Mouse (Mus musculus) limb, embryonic 10.5 days (tissue): ENCODE measurements at regions not wholly inside any gene's neighbourhood (a gene's known extent, or its start where the extent isn't known, plus 50 kb on each side); places are given as distances from the start of the nearest gene placed in this dataset.

ENCODE experiments used
- DNase-seq: peaks from one replicate; pipeline ENCODE4 v3.0.0-alpha.2; 2017; ENCODE audit warnings: low spot score
- H3K27ac ChIP-seq: fragments of 300-500 bp; sonication (generic); 2 replicates; pipeline ENCODE4 v1.5.1; 2016; ENCODE audit warnings: mild to moderate bottlenecking
- H3K27me3 ChIP-seq: fragments of 300-500 bp; sonication (generic); 2 replicates; pipeline ENCODE4 v1.6.1; 2016; ENCODE audit warnings: low read depth, mild to moderate bottlenecking; ENCODE audit not compliant: poor library complexity, severe bottlenecking
- H3K36me3 ChIP-seq: fragments of 300-500 bp; sonication (generic); 2 replicates; pipeline ENCODE4 v1.6.1; 2016; ENCODE audit warnings: mild to moderate bottlenecking, moderate library complexity
- H3K4me1 ChIP-seq: fragments of 300-500 bp; sonication (generic); 2 replicates; pipeline ENCODE4 v1.6.1; 2016
- H3K4me3 ChIP-seq: fragments of 300-500 bp; sonication (generic); 2 replicates; pipeline ENCODE4 v1.5.1; 2016; ENCODE audit warnings: mild to moderate bottlenecking, moderate library complexity
- H3K9me3 ChIP-seq: fragments of 300-500 bp; sonication (generic); replicated peaks from 2 replicates; pipeline ENCODE4 v1.6.1; 2016; ENCODE audit warnings: mild to moderate bottlenecking
- WGBS: fragments of 180-500 bp; shearing (Covaris S2); methylation state at CpG from one replicate; pipeline ENCODE4 v1.1.7; 2016; 5-methylcytosine and 5-hydroxymethylcytosine counted together

GRCm38 (mm10) chr1:76717639-76718292 lies 797.1 kb downstream of the Epha4 start:
- Histone ChIP-seq H3K9me3 (no peaks in the 10 kb centered on the region), H3K4me1 (peaks cover 13% of the 10 kb centered on the region), H3K27ac (peak overlapping the region; percentile 53; the same call in 1 of the 2 replicates), H3K27me3 (no peaks in the 10 kb centered on the region), H3K4me3 (no peak overlapping the region), H3K36me3 (no peaks in the 10 kb centered on the region)
- no peak for DNase-seq
- WGBS = 79% methylated on average over 11 of the region's 11 CpGs

GRCm38 (mm10) chr1:76724453-76724852 lies 790.4 kb downstream of the Epha4 start:
- DNase-seq = no peak

GRCm38 (mm10) chr1:76737003-76737402 lies 777.9 kb downstream of the Epha4 start:
- Histone ChIP-seq H3K27ac (0 out of 2 replicates have a peak overlapping the region, but pooled peaks have one; percentile 20), H3K9me3 (no peaks in the 10 kb centered on the region), H3K36me3 (no peaks in the 10 kb centered on the region), H3K4me3 (no peak overlapping the region), H3K27me3 (no peaks in the 10 kb centered on the region), H3K4me1 (peaks cover 18% of the 10 kb centered on the region)
- peak; percentile 32 for DNase-seq
- WGBS = 50% methylated on average over 1 of the region's 1 CpGs

More at GRCm38 (mm10) chr1:76724453-76724852, 790.4 kb downstream of the Epha4 start:
- Histone ChIP-seq H3K4me3 (no peak overlapping the region), H3K27me3 (no peaks in the 10 kb centered on the region), H3K27ac (no peak overlapping the region), H3K36me3 (no peaks in the 10 kb centered on the region), H3K9me3 (no peaks in the 10 kb centered on the region), H3K4me1 (no peaks in the 10 kb centered on the region)
- 86% methylated on average over 3 of the region's 3 CpGs for WGBS

GRCm38 (mm10) chr1:76737663-76738062 lies 777.2 kb downstream of the Epha4 start:
- Histone ChIP-seq H3K36me3 (no peaks in the 10 kb centered on the region), H3K9me3 (no peaks in the 10 kb centered on the region), H3K27me3 (no peaks in the 10 kb centered on the region), H3K27ac (no peak overlapping the region), H3K4me1 (peaks cover 18% of the 10 kb centered on the region), H3K4me3 (no peak overlapping the region)
- WGBS = 91% methylated on average over 2 of the region's 2 CpGs
- DNase-seq = no peak

- 82% methylated on average over 2 of the region's 2 CpGs for WGBS
- no peak for DNase-seq
These were observed 742.2 kb downstream of the Epha4 start for GRCm38 (mm10) chr1:76772694-76773093.

DNA sequence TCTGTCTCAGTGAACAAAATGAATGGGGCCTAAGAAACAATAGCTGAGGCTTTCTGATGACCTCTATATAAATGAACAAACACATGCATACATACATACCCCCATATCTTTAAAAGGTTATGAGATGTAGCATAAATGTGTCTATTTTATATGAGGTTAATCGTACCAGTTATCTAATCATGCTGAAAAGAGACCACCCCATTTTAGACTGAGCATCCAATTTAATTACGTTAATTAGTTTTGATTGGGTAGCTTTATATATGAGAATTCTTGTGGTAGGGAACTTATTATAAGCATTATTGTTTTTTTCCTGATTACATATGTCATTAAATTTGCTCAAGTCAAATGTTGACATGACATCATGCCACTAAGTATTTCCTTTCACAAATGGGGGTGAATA lies 728.0 kb downstream of the Epha4 start:
- H3K4me1 ChIP-seq = no peaks in the 10 kb centered on the region
- no peaks in the 10 kb centered on the region for H3K36me3 ChIP-seq
- H3K27ac ChIP-seq = no peak overlapping the region
- no peak overlapping the region for H3K4me3 ChIP-seq
- no peaks in the 10 kb centered on the region for H3K27me3 ChIP-seq
- DNase-seq = no peak
- WGBS = 93% methylated on average over 2 of the region's 2 CpGs
- H3K9me3 ChIP-seq = no peaks in the 10 kb centered on the region

More at GRCm38 (mm10) chr1:76772694-76773093, 742.2 kb downstream of the Epha4 start:
- Histone ChIP-seq H3K9me3 (no peaks in the 10 kb centered on the region), H3K4me1 (peaks cover 9% of the 10 kb centered on the region; the same call in 1 of the 2 replicates), H3K27ac (no peak overlapping the region), H3K27me3 (no peaks in the 10 kb centered on the region), H3K36me3 (no peaks in the 10 kb centered on the region), H3K4me3 (no peak overlapping the region)

DNA sequence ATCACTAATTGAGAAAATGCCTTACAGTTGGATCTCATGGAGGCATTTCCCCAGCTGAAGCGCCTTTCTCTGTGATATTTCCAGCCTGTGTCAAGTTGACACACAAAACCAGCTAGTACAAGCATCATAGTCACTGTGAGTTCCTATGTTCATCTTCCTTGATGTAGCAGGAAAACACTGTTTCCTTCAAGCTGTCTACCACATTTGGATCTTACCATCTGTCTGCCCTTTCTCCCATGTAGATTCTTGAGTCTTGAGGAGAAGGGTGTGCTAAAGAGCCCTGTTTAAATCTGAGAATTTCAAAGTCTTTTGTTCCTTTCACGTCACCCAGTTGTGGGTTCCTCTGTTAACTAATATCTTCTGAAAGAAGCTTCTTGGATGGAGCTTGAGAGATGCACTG lies 721.5 kb downstream of the Epha4 start:
- WGBS = 87% methylated on average over 2 of the region's 2 CpGs
- Histone ChIP-seq H3K9me3 (no peaks in the 10 kb centered on the region), H3K4me3 (no peak overlapping the region), H3K27ac (no peak overlapping the region), H3K4me1 (no peaks in the 10 kb centered on the region), H3K36me3 (no peaks in the 10 kb centered on the region), H3K27me3 (no peaks in the 10 kb centered on the region)
- no peak for DNase-seq

DNA sequence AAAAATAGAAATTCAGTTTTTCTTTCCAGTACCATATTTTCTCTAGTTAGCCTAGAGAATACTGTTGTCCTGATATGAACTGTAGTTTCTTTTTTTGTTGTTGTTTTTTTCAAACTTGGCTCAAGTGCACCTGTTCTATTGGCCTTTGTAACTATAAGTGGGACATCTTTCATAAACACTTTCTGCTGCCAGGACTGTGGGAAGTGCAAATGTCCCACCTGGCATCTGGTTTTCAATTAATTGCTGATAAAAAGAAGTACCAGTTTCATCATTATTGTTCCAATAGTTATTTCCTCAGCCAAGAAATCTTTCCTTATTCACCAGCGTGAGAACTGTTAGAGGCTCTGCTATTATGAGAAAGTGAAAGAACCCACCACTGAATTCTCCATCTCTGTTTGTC lies 695.0 kb downstream of the Epha4 start:
- Histone ChIP-seq H3K4me1 (no peaks in the 10 kb centered on the region), H3K36me3 (no peaks in the 10 kb centered on the region), H3K4me3 (no peak overlapping the region), H3K27ac (no peak overlapping the region), H3K27me3 (no peaks in the 10 kb centered on the region), H3K9me3 (no peaks in the 10 kb centered on the region)
- WGBS = 84% methylated on average over 1 of the region's 1 CpGs
- no peak for DNase-seq

DNA sequence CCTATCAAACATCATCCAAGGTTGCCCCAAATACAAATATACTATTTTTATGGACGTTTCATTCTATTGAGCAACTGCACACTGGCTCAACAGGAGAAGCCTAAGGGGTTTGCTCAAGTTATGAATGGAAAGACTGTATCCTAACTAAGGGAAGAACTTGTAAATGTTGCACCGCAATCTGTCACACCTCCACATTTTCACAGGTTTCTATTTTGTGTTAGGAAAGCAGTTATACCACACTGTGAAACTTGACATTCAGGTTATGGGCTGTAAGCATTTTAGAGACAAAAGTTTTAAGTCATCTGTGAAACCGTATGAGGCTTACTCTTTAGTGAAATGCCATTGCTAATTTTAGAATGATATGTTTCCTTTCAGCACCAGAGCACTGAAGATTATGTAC lies 693.3 kb downstream of the Epha4 start:
- no peak overlapping the region for H3K4me3 ChIP-seq
- H3K36me3 ChIP-seq = no peaks in the 10 kb centered on the region
- no peaks in the 10 kb centered on the region for H3K4me1 ChIP-seq
- H3K27ac ChIP-seq = no peak overlapping the region
- no peaks in the 10 kb centered on the region for H3K9me3 ChIP-seq
- 84% methylated on average over 3 of the region's 3 CpGs for WGBS
- no peak for DNase-seq
- no peaks in the 10 kb centered on the region for H3K27me3 ChIP-seq

DNA sequence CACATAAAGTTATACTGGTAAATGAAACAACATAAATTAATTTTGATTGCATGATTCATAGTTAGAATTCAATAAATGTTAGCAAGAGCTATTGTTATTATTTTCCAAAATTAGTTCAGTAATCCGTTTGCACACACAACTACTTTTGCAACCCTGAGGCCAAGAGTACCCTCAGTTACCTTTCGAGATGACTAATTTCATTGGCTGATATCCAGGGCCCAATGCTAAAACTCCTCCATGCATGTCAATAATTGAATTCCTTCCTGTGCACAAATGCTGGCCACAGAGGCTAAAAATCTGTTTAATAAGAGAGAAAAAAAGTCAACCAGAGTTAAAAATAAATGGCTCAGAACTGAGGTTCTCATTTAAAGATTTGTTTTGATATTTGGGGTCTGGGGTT lies 685.2 kb downstream of the Epha4 start:
- peaks cover 32% of the 10 kb centered on the region for H3K4me1 ChIP-seq
- no peaks in the 10 kb centered on the region for H3K9me3 ChIP-seq
- no peak overlapping the region for H3K27ac ChIP-seq
- no peaks in the 10 kb centered on the region for H3K27me3 ChIP-seq
- H3K4me3 ChIP-seq = no peak overlapping the region
- H3K36me3 ChIP-seq = no peaks in the 10 kb centered on the region
- DNase-seq = no peak
- 89% methylated on average over 2 of the region's 2 CpGs for WGBS

DNA sequence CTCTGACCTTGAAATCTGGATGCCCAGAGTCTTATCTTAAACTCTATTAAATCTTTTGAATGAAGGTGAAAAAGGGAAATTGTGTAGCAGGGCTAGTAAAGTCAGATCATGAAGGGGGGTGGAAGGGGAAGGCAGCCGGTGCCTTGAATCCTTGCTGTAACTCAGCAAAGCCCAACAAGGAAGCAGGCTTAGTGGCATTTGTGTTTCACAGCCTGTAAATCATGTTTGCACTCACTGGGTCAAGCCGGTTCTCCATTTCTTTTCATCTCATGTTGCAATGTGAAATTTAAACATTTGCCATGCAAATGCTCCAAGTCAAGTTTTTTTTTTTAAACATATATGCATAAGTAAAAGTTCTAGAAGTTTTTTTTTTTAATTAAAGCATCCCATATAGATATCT lies 682.6 kb downstream of the Epha4 start:
- 10% methylated on average over 2 of the region's 2 CpGs for WGBS
- Histone ChIP-seq H3K36me3 (no peaks in the 10 kb centered on the region), H3K9me3 (no peaks in the 10 kb centered on the region), H3K27ac (0 out of 2 replicates have a peak overlapping the region, but pooled peaks have one; percentile 64), H3K4me3 (no peak overlapping the region), H3K27me3 (no peaks in the 10 kb centered on the region), H3K4me1 (peaks cover 42% of the 10 kb centered on the region)
- DNase-seq = peak; percentile 65

GRCm38 (mm10) chr1:76835028-76835683 lies 679.7 kb downstream of the Epha4 start:
- no peaks in the 10 kb centered on the region for H3K9me3 ChIP-seq
- no peaks in the 10 kb centered on the region for H3K36me3 ChIP-seq
- H3K4me1 ChIP-seq = peaks cover 31% of the 10 kb centered on the region
- H3K4me3 ChIP-seq = no peak overlapping the region
- H3K27ac ChIP-seq = no peak overlapping the region
- DNase-seq = no peak
- no peaks in the 10 kb centered on the region for H3K27me3 ChIP-seq
- WGBS = 76% methylated on average over 6 of the region's 6 CpGs

DNA sequence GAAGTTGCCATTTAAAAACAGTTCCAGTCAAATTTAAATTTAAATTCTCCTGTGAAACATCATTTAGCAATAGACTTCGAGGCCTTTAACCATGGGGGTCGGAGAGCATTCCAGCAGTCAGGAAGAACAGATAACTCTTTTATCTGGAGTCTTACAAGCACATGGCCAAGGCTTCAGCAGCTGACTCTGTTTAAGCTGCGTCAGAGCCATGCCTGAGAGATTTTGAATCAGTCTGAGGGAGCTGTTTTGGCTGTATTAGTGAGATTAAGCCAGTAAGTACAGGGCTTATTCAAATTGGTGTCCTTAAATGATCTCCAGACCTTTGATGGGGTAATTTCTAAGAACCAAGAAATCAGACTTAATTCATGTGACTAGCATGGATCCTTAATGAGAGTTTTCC lies 665.5 kb downstream of the Epha4 start:
- Histone ChIP-seq H3K36me3 (no peaks in the 10 kb centered on the region), H3K4me3 (no peak overlapping the region), H3K9me3 (no peaks in the 10 kb centered on the region), H3K4me1 (peaks cover 12% of the 10 kb centered on the region), H3K27me3 (no peaks in the 10 kb centered on the region), H3K27ac (no peak overlapping the region)
- WGBS = 31% methylated on average over 3 of the region's 3 CpGs
- DNase-seq = no peak
